Mouse (Mus musculus) spleen, postnatal 36 days (tissue): ENCODE measurements around the gene Zfyve19.

Experiments used
- DNase-seq, 2 experiments: peaks; one replicate each; pipeline ENCODE4 v3.0.0; 2022; ENCODE audit warnings: low spot score in 2 of 2, mixed read lengths in 1 of 2

Gene Zfyve19

GRCm38 (mm10) chr2:119250826-119251478 lies 42.5 kb downstream of the Zfyve19 start:
- peak; percentile 65 to 69 for DNase-seq

GRCm38 (mm10) chr2:119254976-119255375 lies 46.6 kb downstream of the Zfyve19 start:
- no peak for DNase-seq

- no peak for DNase-seq
These were observed 52.1 kb downstream of the Zfyve19 start for GRCm38 (mm10) chr2:119260518-119260917.

- no peak for DNase-seq
These were observed 52.9 kb downstream of the Zfyve19 start for GRCm38 (mm10) chr2:119261326-119261725.

GRCm38 (mm10) chr2:119262978-119263377 lies 54.6 kb downstream of the Zfyve19 start:
- no peak for DNase-seq

- no peak for DNase-seq
These were observed 55.4 kb downstream of the Zfyve19 start for GRCm38 (mm10) chr2:119263813-119264212.
